Mouse (Mus musculus) naive thymus-derived CD4-positive, alpha-beta T cell, adult 5 months (primary cell): ENCODE data around the gene Bscl2. TPM values are rescaled to one million over a fixed set of nuclear protein-coding genes. Genes with fewer than 3 reads are reported as not detected.

Experiments used
- polyA plus RNA-seq: library from polyadenylated mRNA; unstranded; fragments of 100-300 nt; shearing (Covaris generic); gene quantifications from one replicate; pipeline ENCODE4 v1.2.1, GENCODE M21; 2017

Bscl2 gene
- polyA plus RNA-seq, 1 experiment from 2014 or later, result 59.1 TPM

Other genes starting within 250 kb of the Bscl2 start
- 0.10 TPM for gene Slc22a8, start 246.2 kb upstream of the Bscl2 start, polyA plus RNA-seq
- gene Slc22a6, start 219.4 kb upstream of the Bscl2 start, polyA plus RNA-seq, result not detected
- not detected for gene Chrm1, start 173.7 kb upstream of the Bscl2 start, polyA plus RNA-seq
- 240 TPM for gene Slc3a2, start 114.1 kb upstream of the Bscl2 start, polyA plus RNA-seq
- 121 TPM for gene Wdr74, start 101.6 kb upstream of the Bscl2 start, polyA plus RNA-seq
- 0.87 TPM for gene 1700092M07Rik, start 96.7 kb upstream of the Bscl2 start, polyA plus RNA-seq
- gene Stx5a, start 96.1 kb upstream of the Bscl2 start, polyA plus RNA-seq, result 294 TPM
- 453 TPM for gene Nxf1, start 80.4 kb upstream of the Bscl2 start, polyA plus RNA-seq
- 38.8 TPM for gene Tmem223, start 66.5 kb upstream of the Bscl2 start, polyA plus RNA-seq
- gene Tmem179b, start 63.0 kb upstream of the Bscl2 start, polyA plus RNA-seq, result 150 TPM
- gene Taf6l, start 51.0 kb upstream of the Bscl2 start, polyA plus RNA-seq, result 9.4 TPM
- 86.1 TPM for gene Polr2g, start 38.9 kb upstream of the Bscl2 start, polyA plus RNA-seq
- gene Zbtb3, start 34.9 kb upstream of the Bscl2 start, polyA plus RNA-seq, result 0.57 TPM
- gene Ttc9c, start 18.1 kb upstream of the Bscl2 start, polyA plus RNA-seq, result 25.8 TPM
- 13.8 TPM for gene Hnrnpul2, start 17.5 kb upstream of the Bscl2 start, polyA plus RNA-seq
- not detected for gene AC129217.1, start 7.7 kb upstream of the Bscl2 start, polyA plus RNA-seq
- gene Gng3, start 1.7 kb downstream of the Bscl2 start, polyA plus RNA-seq, result not detected
- gene Lrrn4cl, start 13.3 kb downstream of the Bscl2 start, polyA plus RNA-seq, result not detected
- gene Ubxn1, start 34.0 kb downstream of the Bscl2 start, polyA plus RNA-seq, result 149 TPM
- gene Uqcc3, start 43.5 kb downstream of the Bscl2 start, polyA plus RNA-seq, result 44.5 TPM
- gene Lbhd1, start 46.3 kb downstream of the Bscl2 start, polyA plus RNA-seq, result 34.3 TPM
- gene Gm49403, start 46.5 kb downstream of the Bscl2 start, polyA plus RNA-seq, result not detected
- gene 1810009A15Rik, start 51.4 kb downstream of the Bscl2 start, polyA plus RNA-seq, result 22.7 TPM
- gene Gm49416, start 51.5 kb downstream of the Bscl2 start, polyA plus RNA-seq, result not detected
- 35.9 TPM for gene Ints5, start 55.5 kb downstream of the Bscl2 start, polyA plus RNA-seq
- gene Ganab, start 60.6 kb downstream of the Bscl2 start, polyA plus RNA-seq, result 100 TPM
- gene B3gat3, start 82.9 kb downstream of the Bscl2 start, polyA plus RNA-seq, result 32.9 TPM
- gene Rom1, start 91.9 kb downstream of the Bscl2 start, polyA plus RNA-seq, result 2.0 TPM
- gene Eml3, start 92.1 kb downstream of the Bscl2 start, polyA plus RNA-seq, result 57.6 TPM
- 257 TPM for gene Mta2, start 104.4 kb downstream of the Bscl2 start, polyA plus RNA-seq
- gene Tut1, start 116.4 kb downstream of the Bscl2 start, polyA plus RNA-seq, result 47.6 TPM
- 375 TPM for gene Eef1g, start 129.6 kb downstream of the Bscl2 start, polyA plus RNA-seq
- 8.7 TPM for gene Ahnak, start 151.8 kb downstream of the Bscl2 start, polyA plus RNA-seq